Mouse (Mus musculus): ENCODE measurements around the gene 4930524J08Rik. TPM values are rescaled to one million over a fixed set of nuclear protein-coding genes. Genes with fewer than 3 reads are reported as not detected.

The 4930524J08Rik gene
- total RNA-seq, 2 experiments from 2014 or later = 2.0 to 2.3 TPM

- DNase-seq (ENCODE audit: low spot score in 2 of 2) = no peak
Observed at GRCm38 (mm10) chr5:100003895-100004294, 25.0 kb downstream of the 4930524J08Rik start.

GRCm38 (mm10) chr5:100005431-100005830, 26.6 kb downstream of the 4930524J08Rik start:
- no peak for DNase-seq (ENCODE audit: low spot score in 2 of 2)

- no peak for DNase-seq (ENCODE audit: low spot score in 2 of 2)
Observed at GRCm38 (mm10) chr5:100005896-100006295, 27.0 kb downstream of the 4930524J08Rik start.

GRCm38 (mm10) chr5:100006324-100007039, 27.6 kb downstream of the 4930524J08Rik start:
- no peak for DNase-seq (ENCODE audit: low spot score in 2 of 2)

- no peak for DNase-seq (ENCODE audit: low spot score in 2 of 2)
Observed at GRCm38 (mm10) chr5:100007040-100007375, 28.1 kb downstream of the 4930524J08Rik start.

- no peak for DNase-seq (ENCODE audit: low spot score in 2 of 2)
Observed at GRCm38 (mm10) chr5:100008485-100008884, 29.6 kb downstream of the 4930524J08Rik start.

GRCm38 (mm10) chr5:100012599-100012998, 33.7 kb downstream of the 4930524J08Rik start:
- no peak for DNase-seq (ENCODE audit: low spot score in 2 of 2)

- no peak for DNase-seq (ENCODE audit: low spot score in 2 of 2)
Observed at GRCm38 (mm10) chr5:100020089-100020488, 41.2 kb downstream of the 4930524J08Rik start.

GRCm38 (mm10) chr5:100024403-100024802, 45.5 kb downstream of the 4930524J08Rik start:
- DNase-seq (ENCODE audit: low spot score in 2 of 2) = no peak

- no peak for DNase-seq (ENCODE audit: low spot score in 2 of 2)
Observed at GRCm38 (mm10) chr5:100024868-100025267, 46.0 kb downstream of the 4930524J08Rik start.

Other genes starting within 250 kb of the 4930524J08Rik start
- gene Rasgef1b, start 250.0 kb upstream of the 4930524J08Rik start, total RNA-seq (2021) = 10 to 100 TPM; 26.5 to 32.1 TPM
- gene Vamp9, start 72.8 kb upstream of the 4930524J08Rik start, total RNA-seq (2021) = under 1 TPM; 0.54 to 0.78 TPM
- gene Hnrnpd, start 123 bp upstream of the 4930524J08Rik start, total RNA-seq (2021) = 100 to 1,000 TPM; 279 to 297 TPM
- gene Hnrnpdl, start 60.6 kb downstream of the 4930524J08Rik start, total RNA-seq (2021) = 100 to 1,000 TPM; 200 to 236 TPM
- 10 to 100 TPM; 54.4 to 58.7 TPM for gene Enoph1, start 60.9 kb downstream of the 4930524J08Rik start, total RNA-seq (2021)
- gene Tmem150c, start 180.7 kb downstream of the 4930524J08Rik start, total RNA-seq (2021) = 10 to 100 TPM; 69.3 to 71.6 TPM